7 mouse cellular contexts compared by ENCODE assay signal in genomic region chr13:46180606-46181133, GRCm38 (mm10).
A peak's percentile ranks its signal among the peaks of the same experiment; 100 is the strongest.
DNase-seq lines count a peak whose midpoint lies in the region; ATAC-seq lines count a peak whose summit lies in the region.

No protein-coding gene starts in this region.

- no peak overlapping the region for H3K9ac ChIP-seq in lung, embryonic 15.5 days
- H3K9ac ChIP-seq in forebrain, embryonic 14.5 days (ENCODE audit: low read length) = no peak overlapping the region
- no peak overlapping the region for H3K9ac ChIP-seq in kidney, embryonic 16.5 days (replicated peaks; ENCODE audit: low read length)
- no peak overlapping the region for H3K9ac ChIP-seq in midbrain, embryonic 16.5 days (ENCODE audit: low read depth, low read length)

- ATAC-seq in lung, embryonic 15.5 days (ENCODE audit: borderline replicate concordance, extremely low read depth, low FRiP score, low TSS enrichment) = no peak
- ATAC-seq in forebrain, embryonic 14.5 days = peak; percentile 58; the same call in 1 of the 2 replicates
- ATAC-seq in kidney, embryonic 16.5 days (ENCODE audit: low FRiP score, low TSS enrichment) = no peak
- peak; percentile 32; the same call in 1 of the 2 replicates for ATAC-seq in midbrain, embryonic 16.5 days

- H3K27me3 ChIP-seq in lung, embryonic 15.5 days = no peaks in the 10 kb centered on the region
- H3K27me3 ChIP-seq in forebrain, embryonic 14.5 days (replicated peaks; ENCODE audit: control insufficient read depth, insufficient read depth, low read length) = no peaks in the 10 kb centered on the region
- H3K27me3 ChIP-seq in kidney, embryonic 16.5 days (ENCODE audit: insufficient read depth, low read length) = no peaks in the 10 kb centered on the region
- H3K27me3 ChIP-seq in midbrain, embryonic 16.5 days (ENCODE audit: control insufficient read depth, insufficient read depth, low read depth, low read length) = no peaks in the 10 kb centered on the region

- no peak overlapping the region for H3K27ac ChIP-seq in lung, embryonic 15.5 days
- H3K27ac ChIP-seq in forebrain, embryonic 14.5 days (ENCODE audit: low read depth, low read length) = peak overlapping the region; percentile 28; the same call in 1 of the 2 replicates
- H3K27ac ChIP-seq in kidney, embryonic 16.5 days (ENCODE audit: low read length) = no peak overlapping the region
- H3K27ac ChIP-seq in midbrain, embryonic 16.5 days (ENCODE audit: low read length) = no peak overlapping the region

- no peaks in the 10 kb centered on the region for H3K36me3 ChIP-seq in lung, embryonic 15.5 days
- no peaks in the 10 kb centered on the region for H3K36me3 ChIP-seq in forebrain, embryonic 14.5 days (ENCODE audit: control insufficient read depth, insufficient read depth, low read length)
- no peaks in the 10 kb centered on the region for H3K36me3 ChIP-seq in kidney, embryonic 16.5 days (ENCODE audit: insufficient read depth, low read length)
- H3K36me3 ChIP-seq in midbrain, embryonic 16.5 days (ENCODE audit: control insufficient read depth, insufficient read depth, low read length) = no peaks in the 10 kb centered on the region

- H3K4me3 ChIP-seq in lung, embryonic 15.5 days = no peak overlapping the region
- no peak overlapping the region for H3K4me3 ChIP-seq in forebrain, embryonic 14.5 days (ENCODE audit: low read depth, low read length)
- no peak overlapping the region for H3K4me3 ChIP-seq in kidney, embryonic 16.5 days (ENCODE audit: low read length)
- H3K4me3 ChIP-seq in midbrain, embryonic 16.5 days (ENCODE audit: low read depth, low read length) = no peak overlapping the region

- H3K9me3 ChIP-seq in lung, embryonic 15.5 days = no peaks in the 10 kb centered on the region
- no peaks in the 10 kb centered on the region for H3K9me3 ChIP-seq in forebrain, embryonic 14.5 days (replicated peaks; ENCODE audit: control insufficient read depth, low read length)
- H3K9me3 ChIP-seq in kidney, embryonic 16.5 days (ENCODE audit: low read length) = no peaks in the 10 kb centered on the region
- no peaks in the 10 kb centered on the region for H3K9me3 ChIP-seq in midbrain, embryonic 16.5 days (replicated peaks; ENCODE audit: control insufficient read depth, low read length, poor library complexity, severe bottlenecking)

- WGBS in lung, embryonic 15.5 days = 22% methylated on average over 12 of the region's 12 CpGs
- 9% methylated on average over 12 of the region's 12 CpGs for WGBS in forebrain, embryonic 14.5 days
- WGBS in kidney, embryonic 16.5 days = 38% methylated on average over 12 of the region's 12 CpGs
- WGBS in midbrain, embryonic 16.5 days = 8% methylated on average over 12 of the region's 12 CpGs

- no peak for DNase-seq in lung, postnatal 14 days
- DNase-seq in forebrain, embryonic 14.5 days (ENCODE audit: low spot score) = peak; percentile 52
- no peak for DNase-seq in thymus, postnatal 25 days
- DNase-seq in urinary bladder, postnatal 14 days (ENCODE audit: low spot score) = no peak

- H3K4me2 ChIP-seq in lung, embryonic 15.5 days = peak overlapping the region; percentile 38
- H3K4me2 ChIP-seq in forebrain, embryonic 14.5 days (ENCODE audit: low read length) = peak overlapping the region; percentile 30
- H3K4me2 ChIP-seq in kidney, embryonic 16.5 days (replicated peaks; ENCODE audit: low read depth, low read length) = peak overlapping the region; percentile 7
- peak overlapping the region; percentile 31 for H3K4me2 ChIP-seq in midbrain, embryonic 16.5 days (ENCODE audit: low read length)

- peaks cover 5% of the 10 kb centered on the region; the same call in 1 of the 2 replicates for H3K4me1 ChIP-seq in lung, embryonic 15.5 days
- peaks cover 16% of the 10 kb centered on the region for H3K4me1 ChIP-seq in forebrain, embryonic 14.5 days (ENCODE audit: control insufficient read depth, insufficient read depth, low read length)
- H3K4me1 ChIP-seq in kidney, embryonic 16.5 days (ENCODE audit: insufficient read depth, low read length) = no peaks in the 10 kb centered on the region
- peaks cover 10% of the 10 kb centered on the region for H3K4me1 ChIP-seq in midbrain, embryonic 16.5 days (ENCODE audit: control insufficient read depth, insufficient read depth, low read length)

Comparison
In these comparisons a context has a peak if more than half of its experiments do, and no peak if none do; other contexts are left out.
1. ATAC-seq: peak in forebrain, embryonic 14.5 days (single experiment) and midbrain, embryonic 16.5 days (single experiment); none in lung, embryonic 15.5 days (single experiment) and kidney, embryonic 16.5 days (single experiment).
2. Peak in every context shown above with its lines, with median percentiles within 50 percentile points of each other: H3K4me2 ChIP-seq.